Mouse (Mus musculus): ENCODE measurements around the gene Car7.

Car7 gene

DNA sequence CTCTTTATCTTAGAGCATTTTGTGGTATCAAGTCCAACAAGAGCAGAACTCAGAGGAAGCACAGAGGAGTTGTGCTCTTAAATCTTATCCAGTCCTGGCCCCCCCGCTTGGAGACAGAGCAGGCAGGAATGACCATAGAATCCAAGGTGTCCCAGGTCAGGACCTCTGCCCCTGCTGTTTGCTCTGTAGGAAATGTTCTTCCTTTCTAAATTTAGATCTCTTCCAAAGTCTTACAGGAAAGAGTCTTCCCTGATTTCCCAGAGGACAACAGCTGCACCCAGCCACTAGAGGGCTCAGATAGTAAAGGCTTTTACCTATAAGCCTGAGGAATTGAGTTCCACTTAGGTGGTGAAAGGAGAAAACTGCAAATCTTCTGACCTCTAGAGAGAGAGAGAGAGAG, 35.1 kb downstream of the Car7 start:
- 79% methylated on average over 1 of the region's 1 CpGs for WGBS

DNA sequence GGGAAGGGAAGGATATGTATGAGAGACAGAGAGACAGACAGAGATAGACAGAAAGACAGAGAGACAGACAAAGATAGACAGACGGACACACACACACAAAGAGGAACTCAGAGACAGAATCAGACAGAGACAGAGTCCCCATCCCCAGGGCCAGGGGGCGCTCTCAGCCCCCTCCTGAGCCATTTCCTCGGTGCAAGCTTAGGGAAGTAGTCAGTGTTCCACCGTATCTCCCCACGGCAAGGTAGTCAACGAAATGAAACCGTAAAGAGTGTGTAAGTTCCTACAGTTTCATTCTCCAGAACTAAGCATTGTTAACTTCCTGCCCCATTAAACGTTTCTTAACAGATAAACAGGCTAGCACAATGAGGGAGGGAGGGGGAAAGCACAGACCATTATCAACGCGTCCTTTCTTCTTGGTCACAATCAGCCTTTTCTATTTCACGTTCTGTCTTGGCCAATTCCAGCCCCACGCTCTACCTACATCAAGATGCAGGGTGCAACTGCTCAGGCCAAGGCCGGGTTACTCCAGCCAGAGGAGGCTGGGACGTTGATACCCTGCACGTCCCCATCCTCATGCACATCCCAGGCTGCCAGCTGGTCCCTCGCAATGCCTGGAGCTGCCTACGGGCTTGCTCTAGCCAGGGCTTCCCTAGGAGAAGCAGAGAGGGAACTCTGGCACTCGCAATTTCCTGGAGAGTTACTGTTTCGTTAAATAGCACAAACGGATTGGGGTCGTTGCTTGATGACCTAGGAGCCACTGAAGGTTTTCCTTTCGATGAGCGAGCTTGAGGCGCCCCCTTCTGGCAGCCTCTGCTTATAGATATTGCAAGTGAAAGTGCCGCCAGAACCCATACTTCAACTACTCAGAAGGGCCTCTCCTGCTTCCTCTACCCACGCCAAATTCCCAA, 36.2 kb downstream of the Car7 start:
- 3% methylated on average over 26 of the region's 26 CpGs for WGBS

DNA sequence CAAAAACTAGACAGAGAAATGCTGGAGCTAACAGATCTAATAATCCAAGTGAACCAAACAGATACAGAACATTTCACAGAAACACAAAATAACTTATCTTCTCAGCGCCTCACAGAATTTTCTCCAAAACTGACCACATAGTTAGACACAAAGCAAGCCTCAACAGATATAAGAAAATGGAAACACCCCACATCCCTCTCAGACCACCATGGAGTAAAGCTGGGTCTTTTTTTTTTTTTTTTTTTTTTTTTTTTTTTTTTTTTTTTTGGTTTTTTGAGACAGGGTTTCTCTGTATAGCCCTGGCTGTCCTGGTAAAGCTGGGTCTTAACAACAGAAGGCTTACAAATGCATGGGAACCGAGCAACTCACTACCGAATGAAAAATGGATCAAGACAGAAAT, 42.3 kb downstream of the Car7 start:
- WGBS = 78% methylated on average over 3 of the region's 3 CpGs

DNA sequence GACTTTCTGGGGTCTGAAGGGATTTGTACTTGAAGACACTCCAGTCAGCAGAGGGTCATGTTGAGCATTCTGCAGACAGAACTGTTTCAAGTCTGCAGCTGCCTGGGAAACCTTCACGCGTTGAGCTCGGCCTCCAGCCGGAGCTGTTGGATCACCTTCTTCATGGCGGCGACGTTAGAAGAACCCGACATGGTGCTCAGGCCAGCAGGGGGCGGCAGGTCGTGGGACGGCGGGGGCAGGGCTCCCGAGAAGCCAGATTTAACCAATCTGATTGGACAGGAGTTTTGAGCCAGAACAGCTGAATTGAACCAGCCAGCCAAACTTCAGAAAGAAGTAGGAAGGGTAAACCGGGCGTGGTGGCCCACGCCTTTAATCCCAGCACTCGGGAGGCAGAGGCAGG, 43.1 kb downstream of the Car7 start:
- WGBS = 71% methylated on average over 17 of the region's 17 CpGs

DNA sequence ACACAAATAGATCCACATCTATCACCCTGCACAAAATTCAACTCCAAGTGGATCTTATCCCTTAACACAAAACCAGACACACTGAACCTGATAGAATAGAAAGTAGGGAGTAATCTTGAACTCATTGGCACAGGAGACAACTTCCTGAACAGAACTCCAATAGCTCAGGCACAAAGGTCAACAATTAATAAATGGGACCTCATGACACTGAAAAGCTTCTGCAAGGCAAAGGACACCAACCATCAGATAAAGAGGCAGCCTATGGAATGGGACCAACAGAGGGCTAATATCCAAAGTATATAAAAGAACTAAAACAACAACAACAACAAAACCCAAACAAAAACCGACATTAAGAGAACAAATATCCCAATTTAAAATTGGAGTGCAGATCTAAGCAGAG, 50.0 kb downstream of the Car7 start:
- WGBS = 43% methylated on average over 1 of the region's 1 CpGs

DNA sequence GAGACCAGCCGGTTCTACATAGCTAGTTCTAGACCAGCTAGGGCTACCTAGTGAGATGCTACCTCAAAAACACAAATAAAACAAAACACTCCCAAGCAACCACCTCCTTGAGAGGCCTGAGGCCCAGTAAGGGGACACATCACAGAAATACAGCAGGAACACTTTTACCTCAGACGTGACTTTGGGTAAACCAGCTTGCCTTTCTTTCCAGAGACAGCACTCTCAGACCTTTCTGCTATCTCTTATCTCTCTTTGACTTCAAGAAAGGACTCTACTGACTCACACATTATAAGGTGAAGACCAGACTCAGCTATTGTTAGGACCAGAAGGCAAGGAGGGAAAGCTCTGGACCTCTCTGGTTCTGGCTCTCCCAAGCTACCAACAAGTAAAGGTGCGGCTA, 55.8 kb downstream of the Car7 start:
- 96% methylated on average over 3 of the region's 3 CpGs for WGBS

DNA sequence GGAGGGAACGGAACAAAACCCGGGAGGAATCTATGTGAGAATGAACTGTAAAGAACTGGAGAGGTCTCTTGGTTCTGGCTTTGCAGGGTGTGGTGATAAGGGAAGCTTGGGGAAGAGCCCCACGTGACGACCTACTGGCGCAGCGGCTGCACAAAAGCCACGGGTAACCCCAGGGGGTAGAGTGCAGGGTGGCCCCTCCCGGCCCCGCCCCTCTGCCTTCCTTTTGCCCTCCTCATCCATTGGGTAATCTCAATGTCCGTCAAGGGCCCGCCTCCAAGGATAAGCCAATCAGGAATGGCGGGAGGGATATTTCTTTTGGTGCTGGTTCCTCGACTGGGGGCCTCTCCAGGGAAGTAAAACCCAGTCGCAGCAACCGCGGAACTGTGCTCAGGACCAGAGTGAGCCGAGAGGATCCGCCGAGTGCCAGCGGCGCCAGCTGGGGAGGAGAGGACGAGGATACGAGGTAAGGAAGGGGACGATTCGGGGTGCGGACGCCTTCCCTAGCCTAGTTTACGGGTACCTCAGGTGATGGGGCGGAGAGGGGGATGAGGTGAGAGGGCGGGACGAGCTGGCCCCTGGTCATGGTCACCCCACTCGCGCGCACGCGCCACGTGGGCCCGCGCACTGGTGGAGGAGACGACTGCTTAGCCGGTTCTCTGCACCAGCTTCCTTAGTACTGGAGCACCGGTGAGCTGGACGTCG, 56.8 kb downstream of the Car7 start, which contains the start of gene Pdp2:
TSS of gene Pdp2 (plus strand) at position 319 of the 702 bp plus-strand sequence.
- under 1% methylated on average over 44 of the region's 44 CpGs for WGBS

GRCm38 (mm10) chr8:104591856-104592255, 57.4 kb downstream of the Car7 start:
- WGBS = 3% methylated on average over 9 of the region's 9 CpGs

GRCm38 (mm10) chr8:104592566-104592965, 58.1 kb downstream of the Car7 start:
- WGBS = 79% methylated on average over 6 of the region's 6 CpGs

GRCm38 (mm10) chr8:104593536-104594325, 59.2 kb downstream of the Car7 start:
- 97% methylated on average over 31 of the region's 31 CpGs for WGBS

GRCm38 (mm10) chr8:104594611-104595362, 60.3 kb downstream of the Car7 start:
- WGBS = 95% methylated on average over 19 of the region's 19 CpGs

- 82% methylated on average over 21 of the region's 21 CpGs for WGBS
Observed at GRCm38 (mm10) chr8:104595773-104596536, 61.5 kb downstream of the Car7 start.

- 68% methylated on average over 6 of the region's 6 CpGs for WGBS
Observed at GRCm38 (mm10) chr8:104597656-104598055, 63.2 kb downstream of the Car7 start.

DNA sequence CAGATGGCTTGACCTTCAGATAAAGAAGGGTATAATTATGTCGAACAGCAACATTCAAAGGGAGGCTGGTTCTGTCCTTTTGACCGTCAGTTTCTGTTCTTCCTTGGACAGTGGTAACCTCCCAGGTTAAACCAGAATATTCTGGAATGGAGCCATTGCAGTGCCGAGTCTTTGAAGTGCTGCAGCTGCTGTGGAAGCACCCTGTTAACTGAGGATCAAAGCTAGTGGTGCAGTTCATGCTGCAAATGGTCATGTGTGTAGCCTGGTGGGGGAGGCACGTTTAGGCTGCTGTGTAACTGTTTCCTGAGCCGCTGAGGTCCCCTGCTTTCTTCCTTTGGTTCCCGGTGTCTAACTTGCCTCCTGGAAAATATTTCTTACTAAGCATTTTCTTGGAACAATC, 64.0 kb downstream of the Car7 start:
- 59% methylated on average over 6 of the region's 6 CpGs for WGBS
